Mouse (Mus musculus) forebrain, embryonic 11.5 days (tissue): ENCODE measurements around the gene Marc1. TPM values are rescaled to one million over a fixed set of nuclear protein-coding genes. Genes with fewer than 3 reads are reported as not detected.
A peak's percentile ranks its signal among the peaks of the same experiment; 100 is the strongest.

ENCODE experiments used
- microRNA counts: library from miRNA; unstranded; fragments of <30 nt; microRNA quantifications from one replicate; lab custom pipeline; 2015
- microRNA-seq: library from miRNA; unstranded; fragments of <30 nt; microRNA quantifications from one replicate; pipeline ENCODE4, GENCODE M21; 2016; ENCODE audit not compliant: insufficient number of aligned reads
- polyA plus RNA-seq: library from polyadenylated mRNA; unstranded; fragments of >200 nt; fragmentation: Nextera tagmentation; extraction: Ambion mirVana; gene quantifications from 2 replicates; pipeline ENCODE4 v1.2.1, GENCODE M21; 2014

Marc1 gene
- polyA plus RNA-seq, 1 experiment from 2014 or later = 0.15 TPM

MicroRNAs within 50 kb of the gene (microRNA counts, 519-probe panel; counts per million panel counts)
- 3,774 counts per million, percentile 23 among the panel's probes with 10 or more counts for microRNA mmu-miR-1981 (lab: Ali Mortazavi, UCI)

Small RNAs within 50 kb of the gene (microRNA-seq; reads per million reads assigned to microRNA genes)
- 153 reads per million, percentile 40 among the genes with 10 or more reads in this experiment for gene Mir1981

Other genes with a start within 250 kb of the Marc1 start
- 3.0 and 4.6 TPM in 2 replicates for gene Hlx, start 78.7 kb downstream of the Marc1 start, polyA plus RNA-seq
- 89.7 and 96.4 TPM in 2 replicates for gene Marc2, start 35.1 kb upstream of the Marc1 start, polyA plus RNA-seq
- gene C130074G19Rik, start 71.9 kb upstream of the Marc1 start, polyA plus RNA-seq = 0.48 and 0.53 TPM in 2 replicates
- gene Mark1, start 188.3 kb upstream of the Marc1 start, polyA plus RNA-seq = 5.5 and 7.4 TPM in 2 replicates